Mouse (Mus musculus) testis, adult 2 months (tissue): Measurements from ENCODE around the gene Nwd1. TPM values are rescaled to one million over a fixed set of nuclear protein-coding genes. Genes with fewer than 3 reads are reported as not detected.

Experiments used
- H3K27ac ChIP-seq: fragments of 200-500 bp; 2 replicates; pipeline ENCODE4 v1.5.1; 2012; ENCODE audit warnings: low read depth, low read length; ENCODE audit not compliant: control insufficient read depth, insufficient read depth
- H3K27me3 ChIP-seq: fragments of 200-500 bp; 2 replicates; pipeline ENCODE4 v1.6.1; 2012; ENCODE audit warnings: mild to moderate bottlenecking, low read length, moderate library complexity; ENCODE audit not compliant: control insufficient read depth, insufficient read depth
- H3K36me3 ChIP-seq: fragments of 200-500 bp; 2 replicates; pipeline ENCODE4 v1.6.1; 2012; ENCODE audit warnings: mild to moderate bottlenecking, low read length; ENCODE audit not compliant: control insufficient read depth, insufficient read depth
- H3K4me1 ChIP-seq: fragments of 200-500 bp; 2 replicates; pipeline ENCODE4 v1.6.1; 2012; ENCODE audit warnings: low read length; ENCODE audit not compliant: control insufficient read depth, insufficient read depth
- H3K4me3 ChIP-seq: fragments of 200-500 bp; 2 replicates; pipeline ENCODE4 v1.5.1; 2012; ENCODE audit warnings: low read depth, mild to moderate bottlenecking, low read length, moderate library complexity, mixed read lengths; ENCODE audit not compliant: control insufficient read depth
- CTCF ChIP-seq: fragments of 200-500 bp; IDR thresholded peaks from 2 replicates; pipeline ENCODE4 v1.5.1; 2012; ENCODE audit warnings: low read depth, mild to moderate bottlenecking, inconsistent platforms, low read length, moderate library complexity; ENCODE audit not compliant: control insufficient read depth, insufficient read depth, insufficient replicate concordance
- POLR2A ChIP-seq: fragments of 200-500 bp; IDR thresholded peaks from 2 replicates; pipeline ENCODE4 v1.6.1; 2012; ENCODE audit warnings: low read depth, mild to moderate bottlenecking, inconsistent platforms, low read length, moderate library complexity; ENCODE audit not compliant: control insufficient read depth
- polyA plus RNA-seq: library from polyadenylated mRNA; depleted of rRNA; stranded (reverse); fragments of >200 nt; gene quantifications from 2 replicates; pipeline ENCODE4 v1.2.3, GENCODE M21; 2012

Gene Nwd1
- polyA plus RNA-seq, 1 experiment: 0.79 TPM

DNA sequence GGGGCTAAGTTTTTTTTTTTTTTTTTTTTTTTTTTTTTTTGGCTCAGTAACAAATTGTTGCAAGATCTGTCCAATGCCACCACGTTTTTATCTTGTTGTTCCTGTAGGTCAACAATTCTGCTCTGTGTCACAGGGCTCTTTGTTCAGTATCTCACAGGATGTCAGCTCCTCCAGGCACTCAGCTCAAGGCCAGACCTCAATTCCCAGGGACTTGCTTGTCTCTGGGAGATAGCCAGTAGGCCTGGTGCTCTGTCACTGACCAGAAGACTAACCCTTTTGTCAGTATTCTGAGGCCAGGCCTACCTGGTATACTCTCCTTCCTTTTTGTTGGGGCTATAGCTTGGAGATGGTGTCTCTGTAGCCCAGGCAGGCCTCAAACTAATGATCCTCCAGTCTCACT lies 74.0 kb downstream of the Nwd1 start:
- peaks cover 2% of the 10 kb centered on the region for H3K36me3 ChIP-seq
- H3K4me3 ChIP-seq: no peak overlapping the region
- TF ChIP-seq CTCF (no peak), POLR2A (no peak)
- H3K27ac ChIP-seq: peak overlapping the region; percentile 75
- peaks cover 3% of the 10 kb centered on the region for H3K4me1 ChIP-seq
- H3K27me3 ChIP-seq: no peaks in the 10 kb centered on the region

GRCm38 (mm10) chr8:72722769-72723650 lies 76.5 kb downstream of the Nwd1 start, which contains the start of gene Sin3b:
TSS of gene Sin3b (plus strand) at chr8:72723285.
- no peaks in the 10 kb centered on the region for H3K27me3 ChIP-seq
- no peak for TF ChIP-seq CTCF
- peak; percentile 93 for TF ChIP-seq POLR2A
- peaks cover 3% of the 10 kb centered on the region for H3K4me1 ChIP-seq
- H3K36me3 ChIP-seq: peaks cover 7% of the 10 kb centered on the region
- peak within 1 kb of the TSS; percentile 93 for H3K27ac ChIP-seq
- peak within 1 kb of the TSS; percentile 99 for H3K4me3 ChIP-seq

- Histone ChIP-seq H3K4me3 (peak overlapping the region; percentile 99), H3K4me1 (peaks cover 3% of the 10 kb centered on the region), H3K27me3 (no peaks in the 10 kb centered on the region), H3K27ac (peak overlapping the region; percentile 93), H3K36me3 (peaks cover 8% of the 10 kb centered on the region)
- TF ChIP-seq CTCF (no peak), POLR2A (no peak)
Measured at GRCm38 (mm10) chr8:72723651-72724001, 77.1 kb downstream of the Nwd1 start.

DNA sequence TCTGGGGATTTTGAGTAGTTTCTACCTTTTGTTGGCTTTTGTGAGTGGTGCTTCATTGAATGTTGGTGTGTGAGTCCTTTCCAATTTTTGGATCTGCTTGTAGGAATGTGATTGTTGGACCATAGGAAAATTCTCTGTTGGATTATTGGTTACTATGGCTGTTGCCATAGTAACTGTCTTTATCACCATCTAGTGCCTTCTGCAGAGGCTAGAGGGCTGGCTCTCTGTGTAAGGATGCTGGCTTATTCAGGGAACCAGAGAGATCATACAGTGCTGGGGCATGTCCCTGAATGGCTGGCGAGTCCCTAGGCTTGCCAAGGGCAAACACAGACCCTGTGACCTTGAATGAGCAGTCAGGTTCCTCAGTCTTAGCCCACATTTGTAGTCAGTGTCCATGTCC lies 82.1 kb downstream of the Nwd1 start:
- Histone ChIP-seq H3K27ac (no peak overlapping the region), H3K27me3 (no peaks in the 10 kb centered on the region), H3K4me1 (peaks cover 3% of the 10 kb centered on the region), H3K4me3 (no peak overlapping the region), H3K36me3 (peaks cover 20% of the 10 kb centered on the region)
- TF ChIP-seq POLR2A: no peak
- TF ChIP-seq CTCF: no peak

- H3K4me1 ChIP-seq: no peaks in the 10 kb centered on the region
- no peak overlapping the region for H3K4me3 ChIP-seq
- TF ChIP-seq CTCF (peak; percentile 9; the same call in 1 of the 2 replicates), POLR2A (no peak)
- no peaks in the 10 kb centered on the region for H3K27me3 ChIP-seq
- H3K27ac ChIP-seq: no peak overlapping the region
- H3K36me3 ChIP-seq: peaks cover 7% of the 10 kb centered on the region
Measured at GRCm38 (mm10) chr8:72735001-72735400, 88.5 kb downstream of the Nwd1 start.

DNA sequence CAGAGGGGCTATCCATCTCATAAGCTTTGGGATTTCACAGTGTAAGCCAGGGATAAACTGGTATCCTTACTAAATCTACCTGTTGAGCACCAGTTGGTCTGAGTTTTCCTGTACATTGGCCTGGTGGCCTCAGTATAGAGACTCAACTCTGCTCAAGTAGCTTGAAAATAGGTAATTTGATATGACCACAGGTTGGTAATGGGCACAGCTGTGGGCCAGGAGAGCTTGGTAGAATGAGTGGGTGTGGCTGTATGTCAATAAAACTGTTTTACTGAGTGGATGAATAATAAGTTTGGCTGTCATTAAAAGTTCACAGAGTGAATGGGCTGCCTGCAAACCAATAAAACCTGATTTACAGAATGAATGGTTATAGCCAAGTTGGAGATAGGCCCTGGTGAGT lies 90.4 kb downstream of the Nwd1 start:
- H3K27ac ChIP-seq: no peak overlapping the region
- no peak overlapping the region for H3K4me3 ChIP-seq
- H3K36me3 ChIP-seq: peaks cover 2% of the 10 kb centered on the region
- TF ChIP-seq POLR2A: no peak
- TF ChIP-seq CTCF: no peak
- H3K4me1 ChIP-seq: peaks cover 3% of the 10 kb centered on the region; the same call in 1 of the 2 replicates
- H3K27me3 ChIP-seq: no peaks in the 10 kb centered on the region

DNA sequence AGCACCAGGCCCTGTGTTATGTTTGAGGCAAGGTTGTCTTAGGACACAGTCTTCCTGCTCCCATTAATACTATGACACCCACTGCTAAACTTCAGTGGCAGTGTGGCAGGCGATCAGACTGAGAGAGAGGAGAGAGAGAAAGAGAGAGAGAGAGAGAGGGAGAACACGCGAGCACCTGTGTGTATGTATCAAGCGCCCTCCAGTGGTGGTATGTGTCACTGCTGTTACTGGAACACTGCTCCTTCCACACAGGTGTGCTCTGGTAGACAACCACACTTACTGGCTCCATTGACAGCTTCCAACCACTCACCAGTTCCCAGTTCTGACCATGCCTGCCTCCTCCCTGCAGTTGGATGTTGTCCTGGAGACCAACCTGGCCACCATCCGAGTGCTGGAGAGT lies 99.5 kb downstream of the Nwd1 start:
- H3K27ac ChIP-seq: no peak overlapping the region
- H3K27me3 ChIP-seq: no peaks in the 10 kb centered on the region
- peaks cover 3% of the 10 kb centered on the region; the same call in 1 of the 2 replicates for H3K4me1 ChIP-seq
- H3K4me3 ChIP-seq: no peak overlapping the region
- peaks cover 5% of the 10 kb centered on the region for H3K36me3 ChIP-seq
- TF ChIP-seq POLR2A (no peak), CTCF (peak; percentile 66; the same call in 1 of the 2 replicates)

GRCm38 (mm10) chr8:72749846-72750245 lies 103.3 kb downstream of the Nwd1 start:
- Histone ChIP-seq H3K4me3 (no peak overlapping the region), H3K36me3 (peaks cover 3% of the 10 kb centered on the region), H3K4me1 (no peaks in the 10 kb centered on the region), H3K27ac (no peak overlapping the region), H3K27me3 (no peaks in the 10 kb centered on the region)
- TF ChIP-seq POLR2A: no peak
- TF ChIP-seq CTCF: no peak
